Mouse (Mus musculus): ENCODE results near the gene Pcp4l1.

- TF ChIP-seq CTCF (IDR thresholded peaks at IDR 0.05; ENCODE audit: borderline replicate concordance, insufficient read depth, low read length) (no peak), POLR2A (IDR thresholded peaks at IDR 0.05; ENCODE audit: low read depth, low read length) (no peak)
Measured at GRCm38 (mm10) chr1:171232348-171232747, 36.3 kb upstream of the Pcp4l1 start.
